Comparison of ENCODE assay signal across 8 mouse cellular contexts in genomic region chr6:55392453-55392852, GRCm38 (mm10). TPM values are rescaled to one million over a fixed set of nuclear protein-coding genes. Genes with fewer than 3 reads are reported as not detected.
DNase-seq lines count a peak whose midpoint lies in the region; ATAC-seq and TF ChIP-seq lines count a peak whose summit lies in the region.

No protein-coding gene starts in this region.

- TF ChIP-seq CTCF in E14TG2a.4 (conservative IDR thresholded peaks at IDR 0.05; ENCODE audit: low read length) = peak; percentile 57
- peak; percentile 55 for TF ChIP-seq CTCF in bone marrow, adult 2 months (IDR thresholded peaks at IDR 0.05; ENCODE audit: control insufficient read depth, insufficient read depth, low read length)
- TF ChIP-seq CTCF in heart, postnatal 0 days (IDR thresholded peaks at IDR 0.05; ENCODE audit: low read depth) = peak; percentile 85
- peak; percentile 30; the same call in 1 of the 2 replicates for TF ChIP-seq CTCF in olfactory bulb, adult 2 months (IDR thresholded peaks at IDR 0.05; ENCODE audit: insufficient read depth, low read depth, low read length)

- no peak overlapping the region for H3K4me3 ChIP-seq in E14TG2a.4 (replicated peaks; ENCODE audit: low read length)
- no peak overlapping the region for H3K4me3 ChIP-seq in bone marrow, adult 2 months (replicated peaks; ENCODE audit: control insufficient read depth, low read depth, low read length)
- H3K4me3 ChIP-seq in embryonic facial prominence, embryonic 12.5 days = no peak overlapping the region
- H3K4me3 ChIP-seq in heart, postnatal 0 days (ENCODE audit: low read depth, low read length) = no peak overlapping the region
- H3K4me3 ChIP-seq in olfactory bulb, adult 2 months (ENCODE audit: insufficient read depth, low read depth, low read length) = no peak overlapping the region

- WGBS in bone marrow, adult 2 months = 18% methylated on average over 4 of the region's 4 CpGs
- WGBS in embryonic facial prominence, embryonic 12.5 days = 13% methylated on average over 4 of the region's 4 CpGs
- 11% methylated on average over 4 of the region's 4 CpGs for WGBS in heart, postnatal 0 days
- 14% methylated on average over 4 of the region's 4 CpGs for WGBS in olfactory bulb, adult 2 months

- ATAC-seq in embryonic facial prominence, embryonic 12.5 days (ENCODE audit: insufficient number of reproducible peaks, insufficient read depth, low FRiP score, low TSS enrichment) = peak; percentile 61; the same call in 1 of the 2 replicates
- peak; percentile 30; the same call in 1 of the 2 replicates for ATAC-seq in heart, postnatal 0 days (ENCODE audit: insufficient read depth, low read depth)

- peaks cover 4% of the 10 kb centered on the region for H3K4me1 ChIP-seq in E14TG2a.4 (replicated peaks; ENCODE audit: low read depth, low read length)
- H3K4me1 ChIP-seq in bone marrow, adult 2 months (ENCODE audit: control insufficient read depth, insufficient read depth, low read length) = no peaks in the 10 kb centered on the region
- H3K4me1 ChIP-seq in embryonic facial prominence, embryonic 12.5 days = peaks cover 13% of the 10 kb centered on the region; the same call in 1 of the 2 replicates
- H3K4me1 ChIP-seq in heart, postnatal 0 days (ENCODE audit: control insufficient read depth, insufficient read depth) = no peaks in the 10 kb centered on the region; the same call in 1 of the 2 replicates
- peaks cover 31% of the 10 kb centered on the region for H3K4me1 ChIP-seq in olfactory bulb, adult 2 months (ENCODE audit: control insufficient read depth, insufficient read depth, low read length)

- peaks cover 10% of the 10 kb centered on the region; the same call in 1 of the 2 replicates for H3K27me3 ChIP-seq in E14TG2a.4 (ENCODE audit: insufficient read depth, low read length)
- no peaks in the 10 kb centered on the region for H3K27me3 ChIP-seq in embryonic facial prominence, embryonic 12.5 days
- peaks cover 47% of the 10 kb centered on the region for H3K27me3 ChIP-seq in heart, postnatal 0 days (ENCODE audit: control insufficient read depth, insufficient read depth, low read length)

- no peak for TF ChIP-seq EP300 in heart, postnatal 0 days (IDR thresholded peaks at IDR 0.05; ENCODE audit: low read depth)

- no peak overlapping the region for H3K27ac ChIP-seq in bone marrow, adult 2 months (ENCODE audit: control insufficient read depth, insufficient read depth, low read depth, low read length, poor library complexity)
- no peak overlapping the region for H3K27ac ChIP-seq in embryonic facial prominence, embryonic 12.5 days
- no peak overlapping the region for H3K27ac ChIP-seq in heart, postnatal 0 days (ENCODE audit: low read depth)
- no peak overlapping the region for H3K27ac ChIP-seq in olfactory bulb, adult 2 months (ENCODE audit: insufficient read depth, low read depth, low read length)

- no peaks in the 10 kb centered on the region for H3K9me3 ChIP-seq in E14TG2a.4 (ENCODE audit: low read length)
- H3K9me3 ChIP-seq in embryonic facial prominence, embryonic 12.5 days = no peaks in the 10 kb centered on the region
- H3K9me3 ChIP-seq in heart, postnatal 0 days (replicated peaks; ENCODE audit: control insufficient read depth, low read length) = no peaks in the 10 kb centered on the region

- TF ChIP-seq POLR2A in bone marrow, adult 2 months (IDR thresholded peaks at IDR 0.05; ENCODE audit: borderline replicate concordance, control insufficient read depth, low read depth, low read length) = no peak
- no peak for TF ChIP-seq POLR2A in olfactory bulb, adult 2 months (IDR thresholded peaks at IDR 0.05; ENCODE audit: insufficient read depth, low read depth, low read length)

- peak; percentile 47 for DNase-seq in heart, postnatal 0 days (ENCODE audit: low spot score)
- peak; percentile 64 to 88 for DNase-seq in kidney, postnatal 36 days
- DNase-seq in lung, adult 18-20 months = peak; percentile 60 to 69
- peak; percentile 54 for DNase-seq in thymus, postnatal 25 days

- H3K9ac ChIP-seq in embryonic facial prominence, embryonic 12.5 days = no peak overlapping the region
- H3K9ac ChIP-seq in heart, postnatal 0 days (replicated peaks; ENCODE audit: low read depth, low read length) = no peak overlapping the region

- no peaks in the 10 kb centered on the region for H3K36me3 ChIP-seq in E14TG2a.4 (ENCODE audit: insufficient read depth, low read length)
- no peaks in the 10 kb centered on the region for H3K36me3 ChIP-seq in embryonic facial prominence, embryonic 12.5 days
- no peaks in the 10 kb centered on the region for H3K36me3 ChIP-seq in heart, postnatal 0 days (replicated peaks; ENCODE audit: control insufficient read depth, insufficient read depth, low read length)

- H3K4me2 ChIP-seq in embryonic facial prominence, embryonic 12.5 days (replicated peaks) = no peak overlapping the region
- no peak overlapping the region for H3K4me2 ChIP-seq in heart, postnatal 0 days (ENCODE audit: low read depth, low read length)

RNA-seq across cellular contexts. Expression of gene Ghrhr, which starts 16.4 kb away (rescaled TPM):
- polyA plus RNA-seq in bone marrow, adult 2 months (2011; ENCODE audit: insufficient read depth, insufficient read length, low replicate concordance, missing spikeins) = not detected in 2 replicates
- polyA plus RNA-seq in embryonic facial prominence, embryonic 12.5 days (2016; fragmentation: Nextera tagmentation; extraction: Ambion mirVana) = not detected in 2 replicates
- not detected in 2 replicates for total RNA-seq in heart, postnatal 0 days (2014; rRNA removed; ENCODE audit: low replicate concordance)
- polyA plus RNA-seq in heart, postnatal 0 days (2015; fragmentation: Nextera tagmentation; extraction: Ambion mirVana) = not detected in 2 replicates
- not detected in 2 replicates for polyA plus RNA-seq in olfactory bulb, adult 2 months (2012; ENCODE audit: insufficient read depth, insufficient read length, low replicate concordance, missing spikeins)

RNA-seq across cellular contexts. Expression of gene Aqp1, which starts 56.2 kb away (rescaled TPM):
- 226 and 325 TPM in 2 replicates for polyA plus RNA-seq in bone marrow, adult 2 months (2011; ENCODE audit: insufficient read depth, insufficient read length, low replicate concordance, missing spikeins)
- polyA plus RNA-seq in embryonic facial prominence, embryonic 12.5 days (2016; fragmentation: Nextera tagmentation; extraction: Ambion mirVana) = 9.8 and 11.1 TPM in 2 replicates
- total RNA-seq in heart, postnatal 0 days (2014; rRNA removed; ENCODE audit: low replicate concordance) = 146 and 148 TPM in 2 replicates
- polyA plus RNA-seq in heart, postnatal 0 days (2015; fragmentation: Nextera tagmentation; extraction: Ambion mirVana) = 56.4 and 58.0 TPM in 2 replicates
- polyA plus RNA-seq in olfactory bulb, adult 2 months (2012; ENCODE audit: insufficient read depth, insufficient read length, low replicate concordance, missing spikeins) = not detected in 2 replicates

RNA-seq across cellular contexts. Expression of gene Adcyap1r1, which starts 59.3 kb away (rescaled TPM):
- 0.92 and 0.99 TPM in 2 replicates for polyA plus RNA-seq in bone marrow, adult 2 months (2011; ENCODE audit: insufficient read depth, insufficient read length, low replicate concordance, missing spikeins)
- polyA plus RNA-seq in embryonic facial prominence, embryonic 12.5 days (2016; fragmentation: Nextera tagmentation; extraction: Ambion mirVana) = 4.1 and 4.2 TPM in 2 replicates
- total RNA-seq in heart, postnatal 0 days (2014; rRNA removed; ENCODE audit: low replicate concordance) = 3.9 and 4.2 TPM in 2 replicates
- polyA plus RNA-seq in heart, postnatal 0 days (2015; fragmentation: Nextera tagmentation; extraction: Ambion mirVana) = 1.1 and 1.4 TPM in 2 replicates
- polyA plus RNA-seq in olfactory bulb, adult 2 months (2012; ENCODE audit: insufficient read depth, insufficient read length, low replicate concordance, missing spikeins) = not detected in 2 replicates

Comparison
In these comparisons a context has a peak if more than half of its experiments do, and no peak if none do; other contexts are left out.
1. CTCF ChIP-seq: peak in every context shown above with its lines; median percentile 85 in heart, postnatal 0 days; 57 in E14TG2a.4; 55 in bone marrow, adult 2 months; 30 in olfactory bulb, adult 2 months.
2. RNA of gene Aqp1, which starts 56.2 kb away (polyA plus RNA-seq): 226 to 325 TPM in bone marrow, adult 2 months, 56.4 to 58.0 TPM in heart, postnatal 0 days and 9.8 to 11.1 TPM in embryonic facial prominence, embryonic 12.5 days; not detected in olfactory bulb, adult 2 months; every median in the first group is over 10 times any median in the second.
3. Peak in every context shown above with its lines, with median percentiles within 50 percentile points of each other: DNase-seq.